Mouse (Mus musculus) CH12.LX (cell line): Measurements from ENCODE around the gene Glrb.

Experiments used
- CTCF ChIP-seq, 2 experiments: IDR thresholded peaks in 1 of 2; conservative IDR thresholded peaks in 1 of 2; 2 replicates each; pipeline ENCODE4 v1.5.1; 2011 to 2012; ENCODE audit warnings: low read depth in 2 of 2, low read length in 2 of 2, improper control_type of control experiment in 1 of 2, inconsistent platforms in 1 of 2, mild to moderate bottlenecking in 1 of 2, moderate library complexity in 1 of 2
- ELF1 ChIP-seq: IDR thresholded peaks from 2 replicates; pipeline ENCODE4 v1.6.1; 2014; ENCODE audit warnings: low read depth, mild to moderate bottlenecking, inconsistent platforms, low read length, improper control_type of control experiment
- EP300 ChIP-seq: IDR thresholded peaks from 2 replicates; pipeline ENCODE4 v1.6.1; 2011; ENCODE audit warnings: low read length, improper control_type of control experiment
- ETS1 ChIP-seq: conservative IDR thresholded peaks from 2 replicates; pipeline ENCODE4 v1.6.1; 2012; ENCODE audit warnings: low read depth, mild to moderate bottlenecking, inconsistent platforms, low read length, improper control_type of control experiment, moderate library complexity
- GABPA ChIP-seq: IDR thresholded peaks from 2 replicates; pipeline ENCODE4 v1.6.1; 2012; ENCODE audit warnings: low read depth, low read length, improper control_type of control experiment, inconsistent platforms; ENCODE audit not compliant: insufficient replicate concordance
- HCFC1 ChIP-seq: IDR thresholded peaks from 2 replicates; pipeline ENCODE4 v1.6.1; 2012; ENCODE audit warnings: low read depth, mild to moderate bottlenecking, inconsistent platforms, low read length, improper control_type of control experiment
- IRF4 ChIP-seq: IDR thresholded peaks from 2 replicates; pipeline ENCODE4 v1.6.1; 2014; ENCODE audit warnings: low read depth, mild to moderate bottlenecking, inconsistent platforms, low read length, improper control_type of control experiment
- JUND ChIP-seq: conservative IDR thresholded peaks from 2 replicates; pipeline ENCODE4 v1.6.1; 2011; ENCODE audit warnings: low read depth, low read length, improper control_type of control experiment
- MAZ ChIP-seq: IDR thresholded peaks from 2 replicates; pipeline ENCODE4 v1.6.1; 2012; ENCODE audit warnings: low read depth, mild to moderate bottlenecking, inconsistent platforms, low read length, improper control_type of control experiment, moderate library complexity
- PAX5 ChIP-seq: IDR thresholded peaks from 2 replicates; pipeline ENCODE4 v1.6.1; 2012; ENCODE audit warnings: low read length, inconsistent platforms, mixed read lengths
- POLR2A ChIP-seq: IDR thresholded peaks from 2 replicates; pipeline ENCODE4 v1.6.1; 2011; ENCODE audit warnings: low read depth, mild to moderate bottlenecking, improper control_type of control experiment, low read length
- POLR2AphosphoS2 ChIP-seq: IDR thresholded peaks from 2 replicates; pipeline ENCODE4 v1.6.1; 2011; ENCODE audit warnings: low read depth, low read length, improper control_type of control experiment
- UBTF ChIP-seq: IDR thresholded peaks from 2 replicates; pipeline ENCODE4 v1.6.1; 2012; ENCODE audit warnings: low read depth, mild to moderate bottlenecking, inconsistent platforms, low read length, improper control_type of control experiment, moderate library complexity

- TF ChIP-seq CTCF (conservative IDR thresholded peaks at IDR 0.05 in 1 of 2, IDR thresholded peaks at IDR 0.05 in 1 of 2; ENCODE audit: low read depth in 2 of 2, low read length in 2 of 2) (no peak), EP300 (no peak), POLR2A (no peak), UBTF (no peak), POLR2AphosphoS2 (no peak), HCFC1 (no peak), PAX5 (no peak), GABPA (no peak), MAZ (no peak), ETS1 (no peak), ELF1 (no peak), IRF4 (no peak), JUND (no peak)
Observed at GRCm38 (mm10) chr3:80894745-80895480, 18.5 kb downstream of the Glrb start.
